Mouse (Mus musculus): Measurements from ENCODE around the gene Sgpp2. TPM values are rescaled to one million over a fixed set of nuclear protein-coding genes. Genes with fewer than 3 reads are reported as not detected.

Gene Sgpp2
- total RNA-seq, 2 experiments from 2014 or later = not detected

DNA sequence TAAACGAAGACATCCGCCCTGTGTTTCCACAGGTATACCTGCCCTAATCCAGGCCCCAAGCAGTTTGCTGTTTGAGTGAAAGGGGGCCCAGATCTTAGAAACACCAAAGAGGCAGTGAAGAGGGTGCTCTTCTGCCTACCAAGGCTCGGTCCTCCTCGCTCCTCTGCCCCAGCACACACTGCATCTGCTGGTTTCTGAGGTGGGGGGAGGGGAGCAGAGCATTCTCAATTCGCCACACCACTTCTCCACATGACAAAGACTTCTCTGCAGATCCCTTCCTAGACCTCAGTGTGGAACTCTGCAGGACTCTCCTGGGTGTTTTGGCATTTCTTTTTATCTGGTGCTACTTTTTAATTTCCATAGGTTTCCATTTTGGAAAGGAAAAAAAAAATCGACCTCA lies 85.6 kb downstream of the Sgpp2 start:
- ATAC-seq (replicated peaks; ENCODE audit: poor library complexity, severe bottlenecking) = no peak

DNA sequence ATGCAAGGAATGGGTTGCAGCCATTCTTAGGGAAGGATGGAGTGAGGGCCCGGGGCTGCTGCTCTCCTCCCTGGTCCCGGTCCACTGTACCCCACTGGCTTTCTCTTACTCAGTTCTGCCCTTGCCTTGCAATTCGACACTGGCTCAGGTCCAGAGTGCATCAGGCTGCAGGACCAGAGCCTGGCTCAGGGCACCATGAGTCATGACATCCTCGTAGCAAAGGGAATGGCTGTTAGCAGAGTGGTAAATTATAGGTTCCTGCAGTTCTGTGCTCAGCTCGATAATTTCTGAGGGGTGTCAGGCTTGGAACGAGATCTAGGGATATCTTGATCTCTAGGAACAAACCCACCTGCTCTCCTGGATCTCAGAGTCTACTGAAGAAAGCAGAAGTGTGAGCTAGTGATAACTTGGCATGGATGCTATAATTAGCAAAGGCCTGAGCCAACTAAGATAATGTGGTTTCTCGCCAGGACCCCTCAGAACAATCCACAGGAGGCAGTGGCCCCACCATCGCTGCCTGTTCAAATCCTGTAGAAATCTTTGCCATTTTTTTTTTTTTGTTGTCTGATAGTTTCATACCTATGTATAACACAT lies 86.3 kb downstream of the Sgpp2 start:
- no peak for ATAC-seq (replicated peaks; ENCODE audit: poor library complexity, severe bottlenecking)

DNA sequence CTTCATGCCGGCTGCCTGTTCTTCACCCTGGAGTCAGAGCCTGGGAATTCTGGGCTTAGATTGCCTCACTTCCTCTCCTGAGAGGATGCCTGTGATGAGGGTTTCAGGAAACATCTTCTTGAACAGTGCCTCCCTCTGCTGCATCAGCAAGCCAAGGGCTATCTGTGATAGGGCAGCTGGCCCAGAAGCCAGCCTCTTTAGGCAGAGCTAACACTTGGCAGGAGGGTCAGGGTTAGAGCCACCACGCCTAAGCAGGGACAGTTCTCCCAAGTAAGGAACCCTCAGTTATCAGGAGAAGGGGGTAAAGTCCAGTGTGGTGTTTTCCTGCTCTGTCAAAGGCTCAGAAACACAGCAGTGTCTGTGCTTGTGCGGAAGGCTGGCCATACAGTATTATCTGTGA lies 89.6 kb downstream of the Sgpp2 start:
- ATAC-seq (replicated peaks; ENCODE audit: poor library complexity, severe bottlenecking) = no peak

DNA sequence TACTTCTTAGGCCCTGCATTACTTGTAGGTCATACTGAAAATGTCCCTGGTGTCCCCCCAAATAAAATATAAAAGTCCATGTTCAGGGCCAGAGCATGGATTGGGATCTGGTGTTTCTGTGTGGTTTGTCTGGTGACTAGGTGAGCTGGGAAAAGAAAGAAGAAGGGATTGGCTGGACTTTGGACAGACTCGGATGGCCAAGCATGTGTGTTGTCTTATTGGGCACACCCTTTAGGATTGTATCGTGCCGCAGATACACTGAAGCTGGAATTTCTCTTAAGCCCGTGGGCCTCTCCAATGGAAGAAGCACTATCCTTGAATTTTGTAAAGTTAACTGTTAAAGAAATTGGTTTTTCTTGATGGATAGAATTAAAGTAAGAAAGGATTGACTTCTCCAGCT lies 91.3 kb downstream of the Sgpp2 start:
- no peak for ATAC-seq (replicated peaks; ENCODE audit: poor library complexity, severe bottlenecking)

DNA sequence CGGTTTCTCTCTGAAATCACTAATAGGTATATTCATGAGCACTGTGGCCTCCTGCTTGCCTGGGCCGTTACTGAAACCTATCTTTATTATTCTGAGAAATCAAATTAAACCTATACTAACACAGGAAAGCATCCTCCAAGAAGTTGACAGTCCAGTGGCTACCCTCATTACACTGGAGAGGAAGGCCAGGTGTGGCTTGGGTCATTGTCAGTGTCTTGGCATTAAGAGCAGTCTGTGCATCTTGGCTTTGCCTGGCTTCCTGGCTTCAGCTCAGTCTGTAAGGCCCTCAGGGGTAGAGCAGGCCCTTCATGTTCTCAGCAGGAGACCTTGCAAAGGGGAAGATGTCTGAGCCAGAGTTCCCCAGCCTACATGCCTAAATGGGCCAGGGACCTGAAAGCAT lies 99.3 kb downstream of the Sgpp2 start:
- ATAC-seq (replicated peaks; ENCODE audit: poor library complexity, severe bottlenecking) = no peak

DNA sequence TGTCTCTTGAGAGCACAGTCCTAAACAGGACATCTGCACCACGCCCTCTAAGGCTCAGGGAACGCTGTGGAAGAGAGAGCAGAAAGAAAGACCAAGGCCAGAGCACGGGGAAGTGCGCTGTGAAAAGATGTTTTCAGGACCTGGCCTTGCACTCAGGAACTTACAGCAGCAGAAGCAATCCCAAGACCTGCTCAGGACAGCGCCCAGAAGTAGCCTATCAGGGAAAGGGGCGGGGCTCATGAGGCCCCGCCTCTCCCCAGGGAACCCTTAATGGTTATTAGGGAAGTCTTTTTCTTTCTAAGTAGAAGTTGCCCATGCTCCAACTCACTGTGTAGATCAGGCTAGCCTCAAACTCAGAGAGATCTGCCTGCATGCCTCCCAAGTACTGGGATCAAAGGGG lies 102.5 kb downstream of the Sgpp2 start:
- ATAC-seq (replicated peaks; ENCODE audit: poor library complexity, severe bottlenecking) = peak; percentile 22; the same call in 1 of the 2 replicates

DNA sequence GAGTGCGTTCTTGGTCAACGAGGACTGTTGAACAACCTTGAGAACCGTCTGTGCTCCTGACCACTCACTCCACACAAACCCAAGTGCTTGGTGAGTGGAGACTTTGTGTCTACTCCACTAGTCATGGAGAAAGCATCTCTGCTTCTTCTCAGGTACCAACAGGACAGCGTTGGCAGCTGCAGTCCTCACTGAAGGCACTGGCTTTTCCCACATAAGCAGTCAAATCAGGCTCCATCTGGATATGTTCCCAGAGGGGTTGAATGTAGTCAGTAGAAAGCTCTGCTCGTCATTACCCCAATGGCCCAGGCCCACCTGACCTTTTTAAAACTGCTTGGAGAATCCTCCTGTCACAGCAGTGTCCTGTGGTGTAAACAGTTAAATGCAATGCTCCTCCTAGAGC lies 104.3 kb downstream of the Sgpp2 start:
- no peak for ATAC-seq (replicated peaks; ENCODE audit: poor library complexity, severe bottlenecking)

DNA sequence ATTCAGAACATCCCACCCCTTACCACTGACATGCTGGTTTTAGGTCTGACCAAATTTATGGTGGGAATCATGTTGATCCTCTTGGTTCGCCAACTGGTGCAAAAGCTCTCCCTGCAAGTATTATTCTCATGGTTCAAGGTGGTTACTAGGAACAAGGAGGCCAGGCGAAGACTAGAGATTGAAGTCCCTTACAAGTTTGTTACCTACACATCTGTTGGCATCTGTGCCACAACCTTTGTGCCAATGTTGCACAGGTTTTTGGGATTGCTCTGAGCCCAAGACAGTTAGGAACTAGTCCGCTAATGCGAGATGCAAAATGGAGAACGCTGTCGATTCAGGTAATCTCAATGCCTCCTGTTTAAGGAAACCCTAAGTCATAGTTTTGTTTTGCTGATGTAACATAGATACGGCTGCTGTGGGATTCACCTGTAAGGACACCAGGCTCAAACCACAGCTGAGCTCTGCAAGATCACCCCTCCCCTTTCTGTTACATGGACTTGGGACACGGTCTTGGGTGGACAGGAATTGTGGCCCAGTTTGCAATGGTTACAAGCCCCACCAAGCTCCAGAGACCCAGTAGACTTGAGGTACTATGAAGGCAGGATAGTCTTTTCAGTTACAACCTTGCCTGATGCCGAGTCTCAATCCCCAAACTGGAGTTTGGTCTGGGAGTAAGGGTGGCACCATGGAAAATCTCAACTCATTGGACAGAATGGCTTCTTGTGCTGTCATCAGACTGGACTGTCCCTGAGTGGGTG lies 107.2 kb downstream of the Sgpp2 start:
- no peak for ATAC-seq (replicated peaks; ENCODE audit: poor library complexity, severe bottlenecking)

DNA sequence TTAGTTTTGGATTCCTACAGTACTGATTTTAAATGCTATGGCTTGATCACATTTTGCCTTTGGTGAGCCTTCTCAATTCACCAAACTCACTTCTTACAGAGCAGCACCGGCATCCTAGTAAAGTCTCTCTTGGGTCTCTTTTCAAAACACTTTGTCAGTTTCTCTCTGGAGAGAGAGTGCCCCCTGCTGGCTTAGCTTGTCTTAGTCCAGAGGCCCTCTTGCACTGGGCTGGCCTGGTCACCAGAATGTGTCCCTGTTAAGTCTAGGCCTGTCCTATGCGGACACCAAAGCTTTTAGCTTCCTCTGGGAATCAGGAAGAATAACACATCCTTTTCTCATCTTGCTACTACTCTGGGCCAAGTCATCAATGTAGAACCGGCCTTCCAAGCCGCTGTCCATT lies 109.4 kb downstream of the Sgpp2 start:
- peak; percentile 64 for ATAC-seq (replicated peaks; ENCODE audit: poor library complexity, severe bottlenecking)

DNA sequence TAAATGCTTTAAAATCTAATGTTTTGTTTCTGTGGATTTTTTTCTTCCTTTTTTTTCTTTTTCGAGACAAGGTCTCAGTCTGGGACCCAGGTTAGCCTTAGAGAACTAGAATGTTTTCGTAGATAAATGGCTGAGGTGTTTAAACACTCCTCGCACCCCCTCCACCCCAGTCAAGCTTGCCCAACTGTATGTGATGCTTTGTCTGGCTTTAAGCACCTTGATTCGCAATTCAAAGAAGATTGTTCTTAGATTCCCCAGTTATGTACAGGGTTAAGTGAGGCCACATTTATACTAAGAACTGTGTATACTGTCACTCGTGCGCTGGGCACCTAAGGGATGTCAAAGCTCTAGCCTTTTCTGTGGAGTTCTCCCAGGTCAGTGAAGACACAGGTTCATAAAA lies 110.1 kb downstream of the Sgpp2 start:
- ATAC-seq (replicated peaks; ENCODE audit: poor library complexity, severe bottlenecking) = no peak

DNA sequence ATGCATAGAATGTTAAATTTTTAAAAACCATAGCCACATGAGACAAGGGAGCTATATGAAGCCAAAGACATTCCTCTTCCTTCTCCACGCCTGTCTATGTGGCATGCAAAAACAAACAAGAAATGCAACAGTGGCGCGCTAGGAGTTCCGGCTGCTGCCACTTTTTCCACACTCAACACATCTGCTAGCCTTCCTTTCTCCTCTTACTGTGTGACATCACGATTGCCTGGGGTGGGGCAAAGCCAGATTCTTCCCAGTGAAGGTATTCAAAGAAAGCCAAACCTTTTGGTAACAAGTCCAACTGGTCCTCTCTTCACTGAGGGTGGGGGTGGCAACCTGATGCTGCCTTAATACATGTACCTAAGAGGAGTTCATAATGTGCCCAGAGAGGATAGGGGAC lies 111.6 kb downstream of the Sgpp2 start:
- ATAC-seq (replicated peaks; ENCODE audit: poor library complexity, severe bottlenecking) = no peak

DNA sequence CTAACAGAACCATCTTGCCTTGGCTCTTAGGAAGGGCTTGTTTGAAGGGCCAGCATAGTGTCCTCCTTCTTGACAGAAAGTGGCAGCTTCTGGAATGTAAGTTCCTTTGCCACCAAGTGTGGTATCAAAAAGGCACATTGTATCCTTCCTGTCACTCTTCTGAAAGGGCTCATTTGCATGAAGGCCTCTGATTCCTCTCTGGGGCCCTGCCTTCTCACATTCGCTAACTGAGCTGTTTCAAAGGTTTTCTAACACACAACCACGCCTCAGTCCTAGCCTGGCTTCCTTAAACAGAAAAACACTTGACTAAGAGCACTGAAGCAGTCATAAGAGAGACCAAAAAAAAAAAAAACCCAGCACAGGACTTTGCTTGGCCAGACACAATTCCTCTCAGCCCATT lies 112.4 kb downstream of the Sgpp2 start:
- ATAC-seq (replicated peaks; ENCODE audit: poor library complexity, severe bottlenecking) = no peak

DNA sequence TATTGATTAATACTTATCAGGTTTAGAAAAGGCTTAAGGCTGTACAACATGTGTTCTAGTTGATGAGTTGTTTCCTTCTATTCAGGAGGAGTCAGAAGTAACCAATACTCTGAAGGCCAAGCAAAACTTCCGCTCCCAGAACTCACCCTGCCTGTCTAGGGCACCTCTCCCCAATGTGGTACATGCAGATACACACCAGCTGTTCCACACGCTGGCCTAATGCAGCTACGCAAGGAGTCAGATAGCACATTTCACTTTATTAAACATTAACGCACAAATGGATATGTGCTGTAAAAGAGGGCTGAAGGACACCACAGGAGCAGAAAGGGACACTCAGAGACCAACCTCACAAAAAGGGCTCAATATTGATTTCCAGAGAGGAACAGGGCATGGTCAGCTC lies 114.7 kb downstream of the Sgpp2 start:
- no peak for ATAC-seq (replicated peaks; ENCODE audit: poor library complexity, severe bottlenecking)

DNA sequence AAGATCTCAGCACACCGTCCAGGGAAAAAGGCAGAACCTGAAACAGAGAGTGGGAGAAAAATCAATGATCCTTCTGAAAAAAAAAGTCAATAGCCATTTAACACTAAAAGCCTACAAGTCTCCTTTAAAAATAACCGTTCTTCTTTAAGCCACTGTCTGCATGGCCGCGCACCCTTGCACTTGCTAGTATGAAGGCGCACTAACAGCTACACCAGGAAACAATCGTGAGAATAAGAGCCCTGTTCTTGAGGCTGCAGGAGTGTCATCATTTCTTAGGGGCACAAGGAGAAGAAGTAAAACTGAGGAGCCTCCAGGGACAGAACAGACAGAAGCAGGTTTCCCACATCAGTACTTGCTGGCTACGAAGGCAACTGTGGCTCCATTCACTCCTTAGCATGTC lies 115.2 kb downstream of the Sgpp2 start:
- ATAC-seq (replicated peaks; ENCODE audit: poor library complexity, severe bottlenecking) = no peak

DNA sequence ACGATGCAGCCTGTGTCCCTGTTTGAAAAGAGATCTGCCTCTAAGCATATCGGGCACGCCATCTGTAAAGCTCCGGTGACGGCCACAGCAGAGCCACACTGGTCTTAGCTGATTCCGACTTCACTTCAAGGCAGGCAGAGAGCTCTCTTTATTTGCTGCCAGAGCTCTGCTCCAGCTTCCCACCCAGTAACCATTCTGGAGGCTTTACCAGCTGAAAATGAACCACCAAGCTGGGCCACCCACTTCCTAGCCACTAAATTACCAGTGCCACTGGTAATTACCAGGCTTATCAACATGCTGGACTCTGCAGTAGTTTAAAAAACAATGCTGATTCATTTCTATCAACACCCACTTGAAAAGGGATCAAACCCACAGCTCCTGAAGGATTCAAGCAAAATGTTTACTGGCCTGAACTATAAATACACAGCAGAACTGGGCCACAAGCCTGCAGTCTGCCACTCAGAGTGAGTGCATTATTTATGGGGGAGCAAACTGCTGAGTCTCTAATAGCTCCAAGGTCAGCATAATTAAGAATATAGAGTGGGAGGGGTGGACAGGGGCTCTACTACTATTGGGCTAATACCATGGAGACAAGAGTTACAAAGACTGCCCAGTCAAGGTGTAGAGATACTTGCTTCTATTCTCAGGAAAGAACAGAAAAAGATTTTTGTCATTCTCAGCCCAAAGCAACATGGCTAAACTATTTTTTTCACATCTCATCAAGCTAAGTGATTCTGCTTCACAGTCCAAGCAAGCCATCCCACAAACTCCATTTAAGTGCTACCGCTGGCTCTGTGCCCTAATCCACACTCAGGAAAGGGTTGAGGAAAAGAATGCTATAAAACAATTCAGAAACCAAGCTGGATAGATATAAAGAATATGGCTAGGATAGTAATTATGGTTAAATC lies 115.9 kb downstream of the Sgpp2 start:
- no peak for ATAC-seq (replicated peaks; ENCODE audit: poor library complexity, severe bottlenecking)

DNA sequence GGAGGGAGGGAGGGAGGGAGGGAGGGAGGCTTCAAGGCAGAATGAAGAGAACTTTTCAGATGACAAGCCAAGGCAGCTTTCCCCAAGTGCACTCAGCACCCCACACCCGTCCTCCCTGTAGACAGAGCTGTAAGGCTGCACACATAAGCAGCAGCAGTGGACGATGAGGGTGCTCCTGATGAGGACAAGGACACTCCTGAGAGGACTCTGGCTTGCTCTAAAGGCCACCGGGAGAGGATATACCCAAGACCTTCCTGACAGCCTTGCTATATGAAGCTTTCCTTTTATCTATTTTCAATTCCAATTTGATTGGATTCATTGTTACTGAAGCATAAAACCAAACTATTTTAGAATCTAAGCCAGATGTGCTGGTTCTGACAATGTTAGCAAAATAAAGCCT lies 116.7 kb downstream of the Sgpp2 start:
- ATAC-seq (replicated peaks; ENCODE audit: poor library complexity, severe bottlenecking) = no peak

DNA sequence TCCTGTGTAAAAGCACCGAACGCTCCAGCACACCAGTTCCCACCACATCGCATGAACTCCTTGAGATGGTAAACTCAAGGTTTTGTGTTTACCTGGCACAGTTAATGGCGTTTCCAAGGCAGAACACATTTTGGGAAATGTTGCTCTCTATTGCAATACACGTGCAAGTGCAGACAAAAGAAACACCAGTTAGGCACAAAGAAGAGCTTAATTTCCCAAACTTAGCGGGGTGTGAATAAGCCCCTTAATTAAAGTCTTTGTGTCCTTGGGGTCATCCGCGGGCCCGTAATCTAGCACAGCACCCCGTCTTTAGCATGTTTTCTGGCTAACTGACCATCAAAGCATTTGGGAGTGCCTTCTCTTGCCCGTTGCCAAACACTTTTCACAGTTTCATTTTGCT lies 118.7 kb downstream of the Sgpp2 start:
- no peak for ATAC-seq (replicated peaks; ENCODE audit: poor library complexity, severe bottlenecking)

DNA sequence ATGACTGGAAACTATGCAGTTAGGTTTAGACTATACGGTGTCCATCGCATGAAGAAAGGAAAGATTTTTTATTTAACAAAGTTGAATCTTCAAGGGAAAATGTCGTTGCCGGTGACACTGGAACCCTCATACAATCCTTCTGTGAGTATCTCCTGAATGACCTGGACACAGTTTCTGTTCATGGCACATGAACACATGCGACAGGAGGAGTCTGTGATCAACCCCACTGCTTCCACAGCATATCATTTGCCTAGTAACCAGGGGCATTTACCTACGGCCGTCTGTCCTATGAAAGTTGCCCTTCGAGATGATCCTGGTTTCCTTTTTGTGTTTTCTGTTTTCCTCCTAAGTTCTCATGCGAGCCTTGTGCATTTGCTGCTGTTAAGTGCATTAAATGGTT lies 123.3 kb downstream of the Sgpp2 start:
- ATAC-seq (replicated peaks; ENCODE audit: poor library complexity, severe bottlenecking) = no peak

DNA sequence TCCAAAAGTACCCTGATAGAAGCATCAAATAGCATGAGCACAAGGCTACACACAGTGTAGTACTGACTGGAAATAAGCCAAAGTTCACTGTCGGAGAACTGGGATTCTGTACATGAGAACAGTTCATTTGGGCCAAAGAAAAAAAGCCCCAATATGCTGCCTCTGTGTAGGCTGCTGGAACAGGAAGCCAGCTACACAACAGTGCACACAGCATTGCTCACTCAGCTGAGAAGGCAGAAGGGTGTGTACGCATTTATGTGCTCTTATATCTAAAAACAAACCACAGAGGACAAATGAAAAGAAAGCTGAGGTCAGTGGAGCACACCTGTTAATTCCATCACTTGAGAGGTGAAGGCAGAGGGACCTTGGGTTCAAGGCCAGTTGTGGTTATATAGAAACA lies 125.8 kb downstream of the Sgpp2 start:
- ATAC-seq (replicated peaks; ENCODE audit: poor library complexity, severe bottlenecking) = no peak

DNA sequence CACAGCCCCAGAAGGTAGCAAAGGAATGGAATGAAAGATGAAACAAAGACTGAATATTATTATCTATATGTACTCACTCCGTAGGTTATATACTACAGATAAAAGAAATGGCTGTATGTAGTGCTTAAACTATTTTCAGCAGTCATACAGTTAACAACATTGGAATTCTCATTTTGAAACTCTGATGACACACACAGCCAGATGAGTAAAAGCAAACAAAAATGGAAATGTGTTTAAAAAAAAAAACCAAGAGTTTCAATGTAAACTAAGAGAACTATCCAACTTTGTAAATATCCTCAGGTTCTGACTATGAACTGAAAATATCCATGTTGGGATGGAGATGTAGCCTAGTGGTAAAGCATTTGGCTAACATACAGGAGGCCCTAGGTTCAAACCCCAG lies 126.3 kb downstream of the Sgpp2 start:
- no peak for ATAC-seq (replicated peaks; ENCODE audit: poor library complexity, severe bottlenecking)

DNA sequence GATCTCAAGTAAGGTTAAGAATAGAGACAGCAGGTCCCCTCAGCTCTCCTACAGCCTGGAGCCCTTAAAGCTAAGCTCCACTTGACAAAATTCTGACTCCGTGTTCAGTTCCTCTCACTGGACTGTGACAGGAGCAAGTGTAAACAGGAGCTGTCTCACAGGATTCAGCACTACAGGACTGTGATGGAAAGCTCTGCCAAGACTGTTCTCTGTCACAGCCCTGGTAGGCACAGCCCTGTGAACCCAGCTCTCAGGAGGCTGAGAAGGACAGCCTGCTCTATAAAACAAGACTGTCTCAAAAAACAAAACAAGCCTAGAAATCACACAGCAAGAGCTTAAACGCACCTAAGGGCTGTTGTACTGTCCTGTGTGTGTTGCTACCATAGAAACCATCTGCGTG lies 127.0 kb downstream of the Sgpp2 start:
- ATAC-seq (replicated peaks; ENCODE audit: poor library complexity, severe bottlenecking) = no peak

Measured in granulocyte monocyte progenitor cell, adult 5-6 weeks (primary cell).